Comparison of ENCODE assay signal across 24 mouse cellular contexts in genomic region chr6:124743647-124744046, GRCm38 (mm10). TPM values are rescaled to one million over a fixed set of nuclear protein-coding genes. Genes with fewer than 3 reads are reported as not detected.
DNase-seq lines count a peak whose midpoint lies in the region; ATAC-seq lines count a peak whose summit lies in the region.
"Had no signal": no experiment of that assay in that cellular context is flagged by ENCODE, and none has a peak within 500 bp of the region (broad histone marks: within the 10 kb centered on the region; RNA-seq: fewer than 3 reads in every experiment).

No protein-coding gene starts in this region.

- peaks cover 35% of the 10 kb centered on the region for H3K4me1 ChIP-seq in hindbrain, embryonic 14.5 days (replicated peaks; ENCODE audit: control insufficient read depth, insufficient read depth, low read length)
- peaks cover 44% of the 10 kb centered on the region for H3K4me1 ChIP-seq in hindbrain, embryonic 12.5 days
- H3K4me1 ChIP-seq in embryonic facial prominence, embryonic 10.5 days: peaks cover 65% of the 10 kb centered on the region

- H3K4me2 ChIP-seq in hindbrain, embryonic 14.5 days (replicated peaks): no peak overlapping the region
- H3K4me2 ChIP-seq in hindbrain, embryonic 12.5 days (replicated peaks): no peak overlapping the region
- H3K4me2 ChIP-seq: forebrain, embryonic 12.5 days; heart, embryonic 11.5 days had no signal

- H3K36me3 ChIP-seq in hindbrain, embryonic 14.5 days (replicated peaks; ENCODE audit: control insufficient read depth, insufficient read depth): peaks cover 53% of the 10 kb centered on the region
- H3K36me3 ChIP-seq in hindbrain, embryonic 12.5 days: peaks cover 49% of the 10 kb centered on the region
- peaks cover 67% of the 10 kb centered on the region for H3K36me3 ChIP-seq in embryonic facial prominence, embryonic 10.5 days (replicated peaks)

- no peak for ATAC-seq in cerebellum, adult (ENCODE audit: insufficient number of reproducible peaks, low FRiP score, low TSS enrichment)
- no peak for ATAC-seq in hindbrain, embryonic 14.5 days (ENCODE audit: low FRiP score)
- no peak for ATAC-seq in hindbrain, embryonic 12.5 days (ENCODE audit: low FRiP score)
- ATAC-seq: forebrain, embryonic 16.5 days; hindbrain, postnatal 0 days; Patski had no signal

- 89% methylated on average over 8 of the region's 8 CpGs for WGBS in hindbrain, embryonic 14.5 days
- 93% methylated on average over 8 of the region's 8 CpGs for WGBS in hindbrain, embryonic 12.5 days
- WGBS in embryonic facial prominence, embryonic 10.5 days: 87% methylated on average over 8 of the region's 8 CpGs

- H3K9ac ChIP-seq in hindbrain, embryonic 14.5 days: 0 out of 2 replicates have a peak overlapping the region, but pooled peaks have one; percentile 18
- H3K9ac ChIP-seq in hindbrain, embryonic 12.5 days: no peak overlapping the region
- H3K9ac ChIP-seq: forebrain, embryonic 12.5 days had no signal

- H3K27me3 ChIP-seq in hindbrain, embryonic 14.5 days (ENCODE audit: control insufficient read depth, insufficient read depth, low read length): no peaks in the 10 kb centered on the region
- H3K27me3 ChIP-seq in hindbrain, embryonic 12.5 days: no peaks in the 10 kb centered on the region
- no peaks in the 10 kb centered on the region for H3K27me3 ChIP-seq in embryonic facial prominence, embryonic 10.5 days (replicated peaks; ENCODE audit: low read depth, poor library complexity, severe bottlenecking)
- H3K27me3 ChIP-seq: forebrain, embryonic 12.5 days; Patski had no signal

- H3K9me3 ChIP-seq in hindbrain, embryonic 14.5 days (ENCODE audit: control insufficient read depth, low read length): no peaks in the 10 kb centered on the region
- H3K9me3 ChIP-seq in hindbrain, embryonic 12.5 days (replicated peaks): no peaks in the 10 kb centered on the region
- no peaks in the 10 kb centered on the region for H3K9me3 ChIP-seq in embryonic facial prominence, embryonic 10.5 days
- H3K9me3 ChIP-seq: forebrain, embryonic 12.5 days had no signal

- DNase-seq in cerebellum, adult 11-12 months: peak; percentile 67
- DNase-seq in hindbrain, embryonic 14.5 days (ENCODE audit: low spot score): no peak
- no peak for DNase-seq in embryonic facial prominence, embryonic 10.5 days (ENCODE audit: low spot score)
- no peak for DNase-seq in liver
- no peak for DNase-seq in T-cell, adult 2 months (ENCODE audit: low spot score)
- DNase-seq: adrenal gland, adult 2 months; adrenal gland, postnatal 25 days; gastrocnemius, postnatal 10 days; heart, adult 2 months; heart, postnatal 36 days; kidney, adult 11 months had no signal

- H3K27ac ChIP-seq in hindbrain, embryonic 14.5 days: no peak overlapping the region
- H3K27ac ChIP-seq in hindbrain, embryonic 12.5 days: no peak overlapping the region
- H3K27ac ChIP-seq in embryonic facial prominence, embryonic 10.5 days (replicated peaks): no peak overlapping the region
- H3K27ac ChIP-seq: forebrain, embryonic 12.5 days; heart, adult 2 months; hindbrain, postnatal 0 days had no signal

- H3K4me3 ChIP-seq in hindbrain, embryonic 14.5 days (replicated peaks; ENCODE audit: low read length): no peak overlapping the region
- no peak overlapping the region for H3K4me3 ChIP-seq in hindbrain, embryonic 12.5 days
- 0 out of 2 replicates have a peak overlapping the region, but pooled peaks have one; percentile 2 for H3K4me3 ChIP-seq in embryonic facial prominence, embryonic 10.5 days
- H3K4me3 ChIP-seq: forebrain, embryonic 12.5 days; heart, adult 2 months had no signal

RNA-seq across cellular contexts. Expression of gene Grcc10, which starts 2.5 kb away (rescaled TPM):
- 616 and 701 TPM in 2 replicates for polyA plus RNA-seq in hindbrain, embryonic 14.5 days (2014; fragmentation: Nextera tagmentation; extraction: Ambion mirVana)
- 519 and 565 TPM in 2 replicates for polyA plus RNA-seq in hindbrain, embryonic 12.5 days (2016; fragmentation: Nextera tagmentation; extraction: Ambion mirVana)
- polyA plus RNA-seq in embryonic facial prominence, embryonic 10.5 days (2016; fragmentation: Nextera tagmentation; extraction: Ambion mirVana): 425 and 454 TPM in 2 replicates

RNA-seq across cellular contexts. Expression of gene Ptpn6, which starts 5.1 kb away (rescaled TPM):
- 3.5 and 4.3 TPM in 2 replicates for polyA plus RNA-seq in hindbrain, embryonic 14.5 days (2014; fragmentation: Nextera tagmentation; extraction: Ambion mirVana)
- polyA plus RNA-seq in hindbrain, embryonic 12.5 days (2016; fragmentation: Nextera tagmentation; extraction: Ambion mirVana): 5.6 TPM in 2 replicates
- polyA plus RNA-seq in embryonic facial prominence, embryonic 10.5 days (2016; fragmentation: Nextera tagmentation; extraction: Ambion mirVana): 9.3 and 10.4 TPM in 2 replicates

RNA-seq across cellular contexts. Expression of gene Gm45234, which starts 12.2 kb away (rescaled TPM):
- not detected in 2 replicates for polyA plus RNA-seq in hindbrain, embryonic 14.5 days (2014; fragmentation: Nextera tagmentation; extraction: Ambion mirVana)
- polyA plus RNA-seq in hindbrain, embryonic 12.5 days (2016; fragmentation: Nextera tagmentation; extraction: Ambion mirVana): not detected in 2 replicates
- polyA plus RNA-seq in embryonic facial prominence, embryonic 10.5 days (2016; fragmentation: Nextera tagmentation; extraction: Ambion mirVana): not detected in 2 replicates
- polyA plus RNA-seq: adrenal gland, adult 2 months; C2C12; embryonic facial prominence, embryonic 11.5 days; forebrain, embryonic 12.5 days; forebrain, embryonic 16.5 days; frontal cortex, adult 2 months; heart, adult 2 months; heart, embryonic 11.5 days; heart, embryonic 16.5 days; hindbrain, embryonic 11.5 days; hindbrain, postnatal 0 days; intestine, embryonic 14.5 days had no signal

RNA-seq across cellular contexts. Expression of gene Atn1, which starts 12.7 kb away (rescaled TPM):
- polyA plus RNA-seq in hindbrain, embryonic 14.5 days (2014; fragmentation: Nextera tagmentation; extraction: Ambion mirVana): 25.9 and 26.0 TPM in 2 replicates
- 20.3 and 20.6 TPM in 2 replicates for polyA plus RNA-seq in hindbrain, embryonic 12.5 days (2016; fragmentation: Nextera tagmentation; extraction: Ambion mirVana)
- 12.6 and 15.2 TPM in 2 replicates for polyA plus RNA-seq in embryonic facial prominence, embryonic 10.5 days (2016; fragmentation: Nextera tagmentation; extraction: Ambion mirVana)

RNA-seq across cellular contexts. Expression of gene Eno2, which starts 25.8 kb away (rescaled TPM):
- polyA plus RNA-seq in hindbrain, embryonic 14.5 days (2014; fragmentation: Nextera tagmentation; extraction: Ambion mirVana): 142 and 174 TPM in 2 replicates
- polyA plus RNA-seq in hindbrain, embryonic 12.5 days (2016; fragmentation: Nextera tagmentation; extraction: Ambion mirVana): 18.7 and 19.6 TPM in 2 replicates
- polyA plus RNA-seq in embryonic facial prominence, embryonic 10.5 days (2016; fragmentation: Nextera tagmentation; extraction: Ambion mirVana): 2.3 and 2.4 TPM in 2 replicates
